Mouse (Mus musculus) T-helper 17 cell (primary cell): ENCODE measurements around the gene Erbb2.

ENCODE experiments used
- in situ Hi-C, 2 experiments: fragments of 300-600 bp; cut with MboI, MseI; formaldehyde crosslinking; loops; 1 replicate in 1 of 2; 2 replicates in 1 of 2; pipeline ENCODE4 v1.15.1; 2025; ENCODE audit warnings: high pct_unique_total_duplicates in 2 of 2

Erbb2 gene

GRCm38 (mm10) chr11:98418939-98419547 is 6.8 kb downstream of the Erbb2 start:
- in situ Hi-C loops = no loop called here

- in situ Hi-C loops = loop anchor here in 1 of 2 experiments (25.0 kb wide), 1 partner anchor 211 kb away; the partner anchor contains the start of genes Gm12355, Gsdma2 and Gsdma3
Observed at GRCm38 (mm10) chr11:98426592-98426991, 14.3 kb downstream of the Erbb2 start.

- in situ Hi-C loops = loop anchor here in 1 of 2 experiments (25.0 kb wide), 1 partner anchor 209 kb away; the partner anchor contains the start of genes Gm12355, Gsdma2 and Gsdma3
Observed at GRCm38 (mm10) chr11:98428436-98428835, 16.2 kb downstream of the Erbb2 start.

- in situ Hi-C loops = loop anchor here in 1 of 2 experiments (25.0 kb wide), 1 partner anchor 205 kb away; the partner anchor contains the start of genes Gm12355, Gsdma2 and Gsdma3
Observed at GRCm38 (mm10) chr11:98431743-98432502, 19.7 kb downstream of the Erbb2 start.

GRCm38 (mm10) chr11:98435723-98436122 is 23.5 kb downstream of the Erbb2 start:
- in situ Hi-C loops = loop anchor here in 1 of 2 experiments (25.0 kb wide), 1 partner anchor 202 kb away; the partner anchor contains the start of genes Gm12355, Gsdma2 and Gsdma3

GRCm38 (mm10) chr11:98437441-98437840 is 25.2 kb downstream of the Erbb2 start:
- in situ Hi-C loops = loop anchor here in 1 of 2 experiments (25.0 kb wide), 1 partner anchor 200 kb away; the partner anchor contains the start of genes Gm12355, Gsdma2 and Gsdma3

GRCm38 (mm10) chr11:98438331-98439158 is 26.3 kb downstream of the Erbb2 start, which contains the start of gene Mien1:
Gene Mien1 (minus strand): TSS chr11:98438991.
- in situ Hi-C loops = loop anchor here in 1 of 2 experiments (25.0 kb wide), 1 partner anchor 199 kb away; the partner anchor contains the start of genes Gm12355, Gsdma2 and Gsdma3

- in situ Hi-C loops = loop anchor here in 1 of 2 experiments (25.0 kb wide), 1 partner anchor 194 kb away; the partner anchor contains the start of genes Gm12355, Gsdma2 and Gsdma3
Observed at GRCm38 (mm10) chr11:98443688-98444087, 31.4 kb downstream of the Erbb2 start.

GRCm38 (mm10) chr11:98445238-98445637 is 33.0 kb downstream of the Erbb2 start:
- in situ Hi-C loops = loop anchor here in 1 of 2 experiments (25.0 kb wide), 1 partner anchor 192 kb away; the partner anchor contains the start of genes Gm12355, Gsdma2 and Gsdma3

GRCm38 (mm10) chr11:98445679-98446078 is 33.4 kb downstream of the Erbb2 start:
- in situ Hi-C loops = loop anchor here in 1 of 2 experiments (25.0 kb wide), 1 partner anchor 192 kb away; the partner anchor contains the start of genes Gm12355, Gsdma2 and Gsdma3

GRCm38 (mm10) chr11:98446213-98446561 is 33.9 kb downstream of the Erbb2 start, which contains the start of gene Grb7:
Gene Grb7 (plus strand): TSS chr11:98446394.
- in situ Hi-C loops = loop anchor here in 1 of 2 experiments (25.0 kb wide), 1 partner anchor 191 kb away; the partner anchor contains the start of genes Gm12355, Gsdma2 and Gsdma3

GRCm38 (mm10) chr11:98446562-98447474 is 34.5 kb downstream of the Erbb2 start:
- in situ Hi-C loops = loop anchor here in 1 of 2 experiments (25.0 kb wide), 1 partner anchor 190 kb away; the partner anchor contains the start of genes Gm12355, Gsdma2 and Gsdma3

GRCm38 (mm10) chr11:98447475-98447834 is 35.2 kb downstream of the Erbb2 start:
- in situ Hi-C loops = loop anchor here in 1 of 2 experiments (25.0 kb wide), 1 partner anchor 190 kb away; the partner anchor contains the start of genes Gm12355, Gsdma2 and Gsdma3

- in situ Hi-C loops = loop anchor here in 1 of 2 experiments (25.0 kb wide), 1 partner anchor 189 kb away; the partner anchor contains the start of genes Gm12355, Gsdma2 and Gsdma3
Observed at GRCm38 (mm10) chr11:98448191-98448790, 36.0 kb downstream of the Erbb2 start.

- in situ Hi-C loops = loop anchor here in 1 of 2 experiments (25.0 kb wide), 1 partner anchor 188 kb away; the partner anchor contains the start of genes Gm12355, Gsdma2 and Gsdma3
Observed at GRCm38 (mm10) chr11:98449419-98449818, 37.1 kb downstream of the Erbb2 start.

GRCm38 (mm10) chr11:98449921-98450771 is 37.9 kb downstream of the Erbb2 start:
- in situ Hi-C loops = loop anchor here in 1 of 2 experiments (25.0 kb wide), 1 partner anchor 187 kb away; the partner anchor contains the start of genes Gm12355, Gsdma2 and Gsdma3

GRCm38 (mm10) chr11:98455484-98455883 is 43.2 kb downstream of the Erbb2 start:
- in situ Hi-C loops = no loop called here

- in situ Hi-C loops = no loop called here
Observed at GRCm38 (mm10) chr11:98456545-98456944, 44.3 kb downstream of the Erbb2 start.
